Mouse (Mus musculus) heart, postnatal 0 days (tissue): ENCODE measurements around the gene Ccdc174.

Source experiments
- CTCF ChIP-seq: IDR thresholded peaks from 2 replicates; pipeline ENCODE4 v1.5.1; 2016; ENCODE audit warnings: antibody characterized with exemption, control low read depth, low read depth
- EP300 ChIP-seq: IDR thresholded peaks from 2 replicates; pipeline ENCODE4 v1.6.1; 2016; ENCODE audit warnings: antibody characterized with exemption, low read depth

DNA sequence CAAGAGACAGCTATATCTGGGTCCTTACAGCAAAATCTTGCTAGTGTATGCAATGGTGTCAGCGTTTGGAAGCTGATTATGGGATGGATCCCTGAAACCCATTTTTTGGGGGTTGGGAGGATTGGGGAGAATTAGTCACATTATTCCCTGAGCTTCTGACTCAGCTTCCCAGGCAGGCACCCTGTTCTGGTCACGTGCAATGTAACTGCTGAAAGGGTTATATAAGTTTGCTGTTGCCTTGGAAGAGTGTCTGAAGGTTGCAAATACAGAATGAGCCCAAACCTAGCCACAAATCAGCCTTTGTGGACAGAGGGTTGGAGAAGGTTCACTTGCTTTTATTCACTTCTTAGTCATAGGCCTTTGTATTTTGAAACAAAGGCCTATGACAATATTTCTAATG lies 13.9 kb downstream of the Ccdc174 start:
- TF ChIP-seq CTCF (no peak), EP300 (no peak)
